Mouse (Mus musculus): ENCODE results near the gene Pyurf. TPM values are rescaled to one million over a fixed set of nuclear protein-coding genes. Genes with fewer than 3 reads are reported as not detected.

Pyurf gene
- total RNA-seq (2014; rRNA removed) (9.7 and 11.8 TPM in 2 replicates), polyA plus RNA-seq (2015; fragmentation: Nextera tagmentation; extraction: Ambion mirVana) (9.0 and 9.6 TPM in 2 replicates)

GRCm38 (mm10) chr6:57691467-57692261 lies at the start of gene Pyurf:
Pyurf (minus strand) TSS chr6:57692078.
- H3K27ac ChIP-seq (ENCODE audit: low read depth, low read length), result peak within 1 kb of the TSS; percentile 81
- H3K9ac ChIP-seq, result peak within 1 kb of the TSS; percentile 91
- H3K4me1 ChIP-seq (ENCODE audit: insufficient read depth), result no peaks in the 10 kb centered on the region
- H3K9me3 ChIP-seq (ENCODE audit: low read length), result no peaks in the 10 kb centered on the region
- ATAC-seq, result peak; percentile 98
- H3K27me3 ChIP-seq (ENCODE audit: insufficient read depth, low read length), result no peaks in the 10 kb centered on the region
- peak; percentile 89 for DNase-seq
- peak; percentile 25; the same call in 1 of the 2 replicates for TF ChIP-seq CTCF (IDR thresholded peaks at IDR 0.05; ENCODE audit: low read depth)
- WGBS, result 3% methylated on average over 45 of the region's 52 CpGs
- H3K4me3 ChIP-seq (ENCODE audit: low read depth, low read length), result peak within 1 kb of the TSS; percentile 77
- peak within 1 kb of the TSS; percentile 91 for H3K4me2 ChIP-seq (ENCODE audit: low read depth)
- no peaks in the 10 kb centered on the region for H3K36me3 ChIP-seq (ENCODE audit: insufficient read depth)

GRCm38 (mm10) chr6:57721347-57721746 lies 29.5 kb upstream of the Pyurf start:
- H3K4me1 ChIP-seq (ENCODE audit: insufficient read depth), result no peaks in the 10 kb centered on the region
- H3K9ac ChIP-seq, result no peak overlapping the region
- H3K4me2 ChIP-seq (ENCODE audit: low read depth), result no peak overlapping the region
- peaks cover 11% of the 10 kb centered on the region; the same call in 1 of the 2 replicates for H3K36me3 ChIP-seq (ENCODE audit: insufficient read depth)
- H3K4me3 ChIP-seq (ENCODE audit: low read depth, low read length), result no peak overlapping the region
- no peak for DNase-seq
- H3K27ac ChIP-seq (ENCODE audit: low read depth, low read length), result no peak overlapping the region
- no peak for TF ChIP-seq CTCF (IDR thresholded peaks at IDR 0.05; ENCODE audit: low read depth)
- no peak for ATAC-seq
- H3K9me3 ChIP-seq (ENCODE audit: low read length), result no peaks in the 10 kb centered on the region
- 92% methylated on average over 1 of the region's 1 CpGs for WGBS
- no peaks in the 10 kb centered on the region for H3K27me3 ChIP-seq (ENCODE audit: insufficient read depth, low read length)

DNA sequence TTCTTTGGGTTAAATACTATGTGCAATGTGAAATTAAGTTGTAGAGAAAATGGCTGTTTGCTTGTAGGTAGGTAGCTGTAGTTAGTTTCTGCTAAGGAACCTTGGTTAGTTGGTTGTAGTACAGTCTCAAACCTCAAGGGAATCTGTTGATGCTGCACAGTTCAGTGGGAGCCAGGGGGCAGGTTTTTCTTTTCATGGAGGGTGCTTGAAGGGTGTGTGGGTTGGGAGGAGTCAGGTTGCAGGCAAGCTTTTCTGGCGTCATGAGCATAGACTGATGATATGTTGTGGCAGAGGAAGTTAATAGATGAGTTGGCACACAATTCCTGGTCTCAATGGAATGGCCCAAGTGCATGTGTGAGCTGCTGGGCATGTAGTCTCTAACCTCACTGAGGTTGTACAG lies 19.8 kb upstream of the Pyurf start:
- Histone ChIP-seq H3K4me2 (ENCODE audit: low read depth) (no peak overlapping the region), H3K27me3 (ENCODE audit: insufficient read depth, low read length) (no peaks in the 10 kb centered on the region), H3K4me3 (ENCODE audit: low read depth, low read length) (no peak overlapping the region), H3K9me3 (ENCODE audit: low read length) (no peaks in the 10 kb centered on the region), H3K4me1 (ENCODE audit: insufficient read depth) (no peaks in the 10 kb centered on the region), H3K36me3 (ENCODE audit: insufficient read depth) (no peaks in the 10 kb centered on the region), H3K9ac (no peak overlapping the region), H3K27ac (ENCODE audit: low read depth, low read length) (no peak overlapping the region)
- 28% methylated on average over 1 of the region's 1 CpGs for WGBS
- TF ChIP-seq CTCF (IDR thresholded peaks at IDR 0.05; ENCODE audit: low read depth), result no peak
- DNase-seq, result no peak
- peak; percentile 38 for ATAC-seq

DNA sequence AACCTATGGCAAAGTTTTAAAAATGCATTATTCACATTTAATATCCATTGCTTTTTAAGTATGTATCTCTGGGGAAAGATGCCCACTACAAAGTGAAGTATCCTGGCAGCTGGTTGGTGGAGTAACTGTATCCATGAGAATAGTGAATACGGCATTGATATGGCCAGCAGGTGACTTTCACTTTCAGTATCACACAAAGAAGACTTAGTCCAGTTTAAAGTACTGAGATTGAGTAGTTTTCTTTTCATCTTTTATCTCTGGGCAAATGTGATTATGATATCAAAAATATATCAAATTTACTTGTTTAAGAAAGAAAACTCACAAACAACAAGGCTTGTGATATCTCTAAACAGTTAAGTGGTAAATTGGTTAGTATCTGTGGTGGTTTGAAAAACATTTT lies 14.8 kb upstream of the Pyurf start:
- Histone ChIP-seq H3K27me3 (ENCODE audit: insufficient read depth, low read length) (no peaks in the 10 kb centered on the region), H3K4me2 (ENCODE audit: low read depth) (no peak overlapping the region), H3K36me3 (ENCODE audit: insufficient read depth) (no peaks in the 10 kb centered on the region), H3K9ac (no peak overlapping the region), H3K9me3 (ENCODE audit: low read length) (no peaks in the 10 kb centered on the region), H3K4me1 (ENCODE audit: insufficient read depth) (peaks cover 4% of the 10 kb centered on the region; the same call in 1 of the 2 replicates), H3K4me3 (ENCODE audit: low read depth, low read length) (no peak overlapping the region), H3K27ac (ENCODE audit: low read depth, low read length) (no peak overlapping the region)
- no peak for TF ChIP-seq CTCF (IDR thresholded peaks at IDR 0.05; ENCODE audit: low read depth)
- WGBS, result 93% methylated on average over 1 of the region's 1 CpGs
- DNase-seq, result no peak
- ATAC-seq, result no peak

GRCm38 (mm10) chr6:57703703-57704102 lies 11.8 kb upstream of the Pyurf start:
- no peaks in the 10 kb centered on the region for H3K36me3 ChIP-seq (ENCODE audit: insufficient read depth)
- ATAC-seq, result peak; percentile 25
- H3K4me2 ChIP-seq (ENCODE audit: low read depth), result peak overlapping the region; percentile 66
- no peaks in the 10 kb centered on the region for H3K27me3 ChIP-seq (ENCODE audit: insufficient read depth, low read length)
- peak overlapping the region; percentile 99 for H3K27ac ChIP-seq (ENCODE audit: low read depth, low read length)
- DNase-seq, result peak; percentile 60
- peak overlapping the region; percentile 98 for H3K9ac ChIP-seq
- 11% methylated on average over 2 of the region's 2 CpGs for WGBS
- no peak for TF ChIP-seq CTCF (IDR thresholded peaks at IDR 0.05; ENCODE audit: low read depth)
- peaks cover 11% of the 10 kb centered on the region; the same call in 1 of the 2 replicates for H3K4me1 ChIP-seq (ENCODE audit: insufficient read depth)
- H3K4me3 ChIP-seq (ENCODE audit: low read depth, low read length), result peak overlapping the region; percentile 83
- no peaks in the 10 kb centered on the region for H3K9me3 ChIP-seq (ENCODE audit: low read length)

DNA sequence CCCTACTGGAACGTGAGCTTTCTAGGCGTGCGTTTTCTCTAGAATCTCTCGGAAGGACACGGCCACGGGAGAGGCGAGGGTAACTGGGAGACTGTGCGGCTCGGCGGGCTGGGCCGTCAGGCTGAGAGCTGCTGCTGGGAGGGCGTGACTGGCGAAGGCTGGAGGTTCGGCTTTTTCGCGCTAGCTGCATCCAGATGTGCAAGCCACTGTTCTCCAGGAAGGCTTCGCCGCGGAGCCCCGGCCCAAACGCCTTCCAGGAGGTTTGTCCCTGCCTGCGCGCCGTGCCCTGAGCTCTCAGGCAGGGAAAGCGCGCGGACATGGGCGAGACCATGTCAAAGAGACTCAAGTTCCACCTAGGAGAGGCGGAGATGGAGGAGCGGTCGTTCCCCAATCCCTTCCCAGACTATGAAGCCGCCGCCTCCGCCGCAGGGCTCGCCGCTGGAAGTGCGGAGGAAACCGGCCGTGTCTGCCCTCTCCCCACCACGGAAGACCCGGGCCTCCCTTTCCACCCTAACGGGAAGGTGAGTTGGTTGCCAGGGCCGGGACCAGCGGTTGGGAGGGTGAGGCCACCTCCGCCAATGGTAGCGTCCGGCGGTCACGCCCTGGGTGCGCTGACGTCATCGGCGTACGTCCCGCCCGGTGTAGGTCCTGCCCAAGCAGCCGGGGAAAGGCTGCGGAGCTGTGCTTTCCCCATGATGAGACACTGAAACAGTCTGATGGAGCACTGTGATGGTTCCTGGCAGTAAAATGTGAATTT lies 11.0 kb upstream of the Pyurf start:
- no peak for TF ChIP-seq CTCF (IDR thresholded peaks at IDR 0.05; ENCODE audit: low read depth)
- H3K27ac ChIP-seq (ENCODE audit: low read depth, low read length), result peak overlapping the region; percentile 99
- no peaks in the 10 kb centered on the region for H3K36me3 ChIP-seq (ENCODE audit: insufficient read depth)
- H3K4me3 ChIP-seq (ENCODE audit: low read depth, low read length), result peak overlapping the region; percentile 83
- no peaks in the 10 kb centered on the region for H3K27me3 ChIP-seq (ENCODE audit: insufficient read depth, low read length)
- DNase-seq, result peak; percentile 96
- H3K4me1 ChIP-seq (ENCODE audit: insufficient read depth), result peaks cover 11% of the 10 kb centered on the region; the same call in 1 of the 2 replicates
- no peaks in the 10 kb centered on the region for H3K9me3 ChIP-seq (ENCODE audit: low read length)
- under 1% methylated on average over 59 of the region's 59 CpGs for WGBS
- ATAC-seq, result peak; percentile 96
- peak overlapping the region; percentile 66 for H3K4me2 ChIP-seq (ENCODE audit: low read depth)
- peak overlapping the region; percentile 98 for H3K9ac ChIP-seq
